Mouse (Mus musculus) limb, embryonic 14.5 days (tissue): ENCODE measurements around the gene Zfp867. TPM values are rescaled to one million over a fixed set of nuclear protein-coding genes. Genes with fewer than 3 reads are reported as not detected.
A peak's percentile ranks its signal among the peaks of the same experiment; 100 is the strongest.

ENCODE experiments used
- ATAC-seq: fragments of 200-750 bp; cut with Nextera tagmentation; 2 replicates; pipeline ENCODE4 v1.8.0; 2017; ENCODE audit warnings: low read depth, moderate number of reproducible peaks, moderate TSS enrichment; ENCODE audit not compliant: low FRiP score
- DNase-seq: peaks from one replicate; pipeline ENCODE4 v3.0.0-alpha.2; 2015; ENCODE audit warnings: low spot score
- H3K27ac ChIP-seq: fragments of 300-500 bp; sonication (generic); replicated peaks from 2 replicates; pipeline ENCODE4 v1.5.1; 2014; ENCODE audit warnings: low read depth, mild to moderate bottlenecking, low read length, moderate library complexity, mixed read lengths
- H3K27me3 ChIP-seq: fragments of 300-500 bp; sonication (generic); 2 replicates; pipeline ENCODE4 v1.6.1; 2014; ENCODE audit warnings: low read length, mixed read lengths; ENCODE audit not compliant: control insufficient read depth, insufficient read depth
- H3K36me3 ChIP-seq: fragments of 300-500 bp; sonication (generic); 2 replicates; pipeline ENCODE4 v1.6.1; 2014; ENCODE audit warnings: mild to moderate bottlenecking, low read length, moderate library complexity, mixed read lengths; ENCODE audit not compliant: control insufficient read depth, insufficient read depth
- H3K4me1 ChIP-seq: fragments of 300-500 bp; sonication (generic); 2 replicates; pipeline ENCODE4 v1.6.1; 2014; ENCODE audit warnings: antibody characterized with exemption, low read length, mixed read lengths; ENCODE audit not compliant: control insufficient read depth, insufficient read depth
- H3K4me2 ChIP-seq: fragments of 300-500 bp; sonication (generic); replicated peaks from 2 replicates; pipeline ENCODE4 v1.6.1; 2014; ENCODE audit warnings: low read depth, mild to moderate bottlenecking, low read length, moderate library complexity; ENCODE audit not compliant: severe bottlenecking
- H3K4me3 ChIP-seq: fragments of 300-500 bp; sonication (generic); replicated peaks from 2 replicates; pipeline ENCODE4 v1.5.1; 2014; ENCODE audit warnings: low read length
- H3K9ac ChIP-seq: fragments of 300-500 bp; sonication (generic); 2 replicates; pipeline ENCODE4 v1.6.1; 2014; ENCODE audit warnings: mild to moderate bottlenecking, low read depth, low read length, moderate library complexity; ENCODE audit not compliant: severe bottlenecking
- H3K9me3 ChIP-seq: fragments of 300-500 bp; sonication (generic); 2 replicates; pipeline ENCODE4 v1.6.1; 2016; ENCODE audit warnings: low read length; ENCODE audit not compliant: control insufficient read depth
- POLR2A ChIP-seq: fragments of 200-500 bp; IDR thresholded peaks from 2 replicates; pipeline ENCODE4 v1.8.0; 2012; ENCODE audit warnings: inconsistent platforms, mild to moderate bottlenecking, moderate library complexity, borderline replicate concordance; ENCODE audit not compliant: insufficient read depth, insufficient read length; ENCODE audit errors: extremely low read depth
- WGBS: fragments of 180-500 bp; shearing (Covaris S2); extraction: QIAGEN DNeasy Blood & Tissue Kit; methylation state at CpG from one replicate; pipeline ENCODE4 v1.1.7; 2014; 5-methylcytosine and 5-hydroxymethylcytosine counted together
- polyA plus RNA-seq, 2 experiments: library from polyadenylated mRNA; depleted of rRNA in 1 of 2; stranded (reverse) in 1 of 2; unstranded in 1 of 2; fragments of >200 nt; fragmentation: Nextera tagmentation in 1 of 2; extraction: Ambion mirVana in 1 of 2; gene quantifications; 2 replicates each; pipeline versions ENCODE4 v1.2.1 to v1.2.3; 2012 to 2014

Gene Zfp867
- polyA plus RNA-seq, 2 experiments = 4.8 to 10.7 TPM

DNA sequence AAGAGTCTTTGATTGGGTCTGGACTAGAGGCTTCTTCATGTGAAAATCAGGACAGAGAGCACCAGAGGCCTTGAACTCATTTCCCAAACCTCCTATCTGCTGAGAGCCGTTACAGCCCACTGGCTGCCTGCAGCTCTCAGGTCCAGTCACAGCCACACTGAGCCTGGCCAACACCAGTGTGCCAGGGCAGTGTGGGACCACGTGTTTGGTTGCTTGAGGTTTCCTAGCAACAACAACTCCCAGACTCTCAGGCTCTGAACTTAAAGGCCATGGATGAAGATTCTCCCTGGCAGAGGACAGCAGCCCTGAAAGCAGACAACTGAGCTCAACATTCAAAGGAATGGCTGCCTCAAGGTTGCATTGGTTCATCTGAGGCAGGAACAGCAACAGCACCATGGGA lies 13.4 kb upstream of the Zfp867 start:
- H3K36me3 ChIP-seq = peaks cover 56% of the 10 kb centered on the region

DNA sequence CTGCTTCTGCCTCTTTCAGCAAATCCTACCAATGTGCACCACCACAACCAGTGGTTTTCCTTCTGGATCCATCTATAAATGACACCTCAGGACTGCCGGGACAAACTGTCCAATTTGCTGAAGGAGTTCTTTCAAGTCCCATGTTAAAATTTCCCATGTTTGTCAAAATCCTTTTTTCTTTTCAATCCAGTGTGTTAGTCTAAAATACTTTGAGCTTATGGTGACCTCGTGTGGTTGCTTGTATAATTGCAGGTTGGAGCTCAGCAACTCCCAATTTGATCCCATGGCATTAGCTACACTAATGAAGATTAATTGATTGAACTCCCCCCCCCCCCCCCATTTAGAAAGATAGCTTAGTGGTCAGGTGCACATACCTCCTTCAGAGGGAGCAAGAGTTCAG lies 10.9 kb upstream of the Zfp867 start:
- Histone ChIP-seq H3K36me3 (peaks cover 34% of the 10 kb centered on the region), H3K4me2 (no peak overlapping the region), H3K9me3 (no peaks in the 10 kb centered on the region), H3K27ac (no peak overlapping the region), H3K4me1 (no peaks in the 10 kb centered on the region), H3K4me3 (no peak overlapping the region), H3K9ac (no peak overlapping the region), H3K27me3 (no peaks in the 10 kb centered on the region)
- DNase-seq (peak; percentile 79), ATAC-seq (no peak)
- 4% methylated on average over 2 of the region's 2 CpGs for WGBS
- TF ChIP-seq POLR2A = no peak

More for the DNA sequence above, 13.4 kb upstream of the Zfp867 start:
- Histone ChIP-seq H3K4me3 (no peak overlapping the region), H3K9ac (no peak overlapping the region), H3K27ac (no peak overlapping the region), H3K27me3 (no peaks in the 10 kb centered on the region), H3K4me1 (no peaks in the 10 kb centered on the region), H3K4me2 (no peak overlapping the region), H3K9me3 (no peaks in the 10 kb centered on the region)
- no peak for TF ChIP-seq POLR2A
- DNase-seq = no peak
- no peak for ATAC-seq
- WGBS = 74% methylated on average over 2 of the region's 2 CpGs

DNA sequence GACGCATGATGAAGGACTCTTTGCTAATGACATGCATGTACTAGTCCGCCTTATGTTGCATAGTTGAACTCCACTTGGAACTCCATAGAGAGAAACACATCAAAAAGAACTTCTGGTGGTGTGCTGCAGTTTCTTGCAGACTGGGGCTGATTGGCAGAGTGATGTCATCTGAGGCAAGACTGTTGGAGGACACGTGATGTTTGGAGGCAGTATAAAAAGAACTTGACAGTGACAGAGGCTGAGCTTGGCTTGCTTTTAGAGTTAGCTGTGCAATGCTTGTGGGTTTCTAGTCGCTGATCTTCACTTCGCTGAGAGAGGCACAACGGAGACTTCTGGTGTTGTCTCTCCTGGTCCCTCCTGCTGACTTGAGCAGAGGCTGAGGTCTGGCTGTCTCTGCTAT lies 5.0 kb upstream of the Zfp867 start:
- 68% methylated on average over 6 of the region's 6 CpGs for WGBS
- Histone ChIP-seq H3K27ac (no peak overlapping the region), H3K27me3 (no peaks in the 10 kb centered on the region), H3K4me3 (no peak overlapping the region), H3K9me3 (no peaks in the 10 kb centered on the region), H3K4me1 (no peaks in the 10 kb centered on the region), H3K36me3 (no peaks in the 10 kb centered on the region), H3K4me2 (no peak overlapping the region), H3K9ac (no peak overlapping the region)
- DNase-seq (no peak), ATAC-seq (no peak)
- TF ChIP-seq POLR2A = no peak

DNA sequence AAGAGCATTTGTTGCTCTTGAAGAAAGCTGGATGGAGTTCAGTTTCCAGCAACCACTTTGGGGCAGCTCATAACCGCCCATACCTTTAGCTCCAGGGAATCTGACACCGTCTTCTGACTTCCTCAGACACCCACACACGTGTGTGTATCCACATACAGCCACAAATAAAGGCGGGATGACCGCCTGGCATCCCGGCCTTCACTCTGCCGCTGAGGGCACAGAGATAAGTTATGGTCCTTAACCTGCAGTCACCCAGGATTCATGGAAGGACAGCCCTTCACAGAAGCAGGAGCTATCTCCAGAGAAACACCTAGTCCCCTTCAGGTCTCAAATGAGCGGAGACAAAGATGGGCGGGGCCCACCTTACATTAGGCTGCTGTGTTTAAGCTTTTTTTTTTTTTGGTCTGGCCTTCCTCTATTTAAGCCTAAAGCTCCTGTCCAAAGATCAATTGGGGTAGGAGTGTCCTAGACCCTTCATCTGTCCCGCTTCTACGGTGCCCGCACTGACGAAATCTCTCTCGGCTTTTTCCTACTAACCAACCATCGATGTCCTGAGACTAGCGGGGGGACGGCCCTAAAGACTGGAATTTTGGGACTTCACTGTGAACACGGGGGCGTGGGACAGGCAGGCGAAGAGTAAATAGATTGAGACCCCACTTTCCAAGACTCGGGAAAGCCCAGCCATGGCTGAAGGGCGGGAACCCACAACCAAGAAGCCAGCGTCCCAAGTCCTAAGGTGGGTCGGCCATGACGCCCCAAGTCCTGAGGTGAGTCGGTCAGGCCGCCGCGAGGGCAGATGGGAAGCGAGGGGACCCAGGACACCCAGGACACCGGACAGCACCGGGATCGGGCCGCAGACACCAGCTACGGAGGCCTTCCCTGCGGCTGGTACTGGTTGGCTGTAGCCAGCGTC lies 605 bp downstream of the Zfp867 start:
- no peaks in the 10 kb centered on the region for H3K27me3 ChIP-seq
- no peak for DNase-seq
- H3K4me3 ChIP-seq = peak overlapping the region; percentile 84
- no peaks in the 10 kb centered on the region for H3K9me3 ChIP-seq
- no peak for TF ChIP-seq POLR2A
- peak overlapping the region; percentile 75 for H3K4me2 ChIP-seq
- no peaks in the 10 kb centered on the region for H3K36me3 ChIP-seq
- peak overlapping the region; percentile 73 for H3K27ac ChIP-seq
- peak overlapping the region; percentile 86 for H3K9ac ChIP-seq
- peak; percentile 69; the same call in 1 of the 2 replicates for ATAC-seq
- H3K4me1 ChIP-seq = peaks cover 6% of the 10 kb centered on the region
- WGBS = 3% methylated on average over 37 of the region's 37 CpGs

DNA sequence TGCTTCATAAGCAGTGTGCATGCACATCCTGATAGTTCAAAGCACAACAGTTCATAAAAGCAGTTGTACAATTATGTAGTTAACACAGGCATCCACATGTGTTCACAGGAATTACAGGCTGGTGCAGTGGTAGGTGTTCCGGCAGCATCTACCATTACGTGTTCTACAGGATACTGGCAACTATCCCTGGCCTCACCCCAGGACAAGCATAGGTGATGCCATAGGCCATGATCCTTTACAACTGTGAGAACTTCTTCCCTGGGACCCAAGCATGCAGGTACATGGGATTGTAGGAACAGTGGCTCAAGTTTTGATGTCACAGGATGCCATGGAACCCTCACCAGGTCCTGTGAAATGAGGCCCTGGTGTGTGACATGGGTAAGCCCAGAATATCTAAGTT lies 11.8 kb downstream of the Zfp867 start:
- Histone ChIP-seq H3K27me3 (no peaks in the 10 kb centered on the region), H3K4me3 (no peak overlapping the region), H3K9ac (no peak overlapping the region), H3K9me3 (peaks cover 29% of the 10 kb centered on the region), H3K4me1 (peaks cover 6% of the 10 kb centered on the region), H3K4me2 (no peak overlapping the region), H3K27ac (no peak overlapping the region), H3K36me3 (peaks cover 64% of the 10 kb centered on the region)
- TF ChIP-seq POLR2A = no peak
- ATAC-seq (no peak), DNase-seq (no peak)
- 92% methylated on average over 2 of the region's 2 CpGs for WGBS

DNA sequence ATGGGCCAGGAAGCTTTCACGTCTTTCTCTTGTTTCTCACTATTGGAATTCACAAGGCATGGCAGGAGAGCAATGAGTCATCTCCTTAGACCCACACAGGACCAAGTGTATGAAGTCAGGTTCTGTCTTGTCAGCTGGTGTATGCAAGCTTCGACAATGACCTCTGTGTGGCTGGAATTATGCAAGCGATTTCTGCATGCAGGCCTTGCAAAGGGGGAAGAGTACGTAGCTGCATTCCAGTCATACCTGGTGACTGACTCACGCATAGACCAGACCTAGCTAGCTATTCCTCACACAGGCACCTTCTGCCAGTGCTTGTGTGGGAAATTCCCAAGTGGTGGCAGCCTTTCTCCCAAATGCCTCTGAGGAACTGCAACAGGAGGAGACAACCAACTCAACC lies 13.3 kb downstream of the Zfp867 start:
- peaks cover 69% of the 10 kb centered on the region for H3K36me3 ChIP-seq
- peak; percentile 87 for ATAC-seq
- 30% methylated on average over 5 of the region's 5 CpGs for WGBS

More for the DNA sequence above, 13.3 kb downstream of the Zfp867 start:
- peak; percentile 73 for DNase-seq
- Histone ChIP-seq H3K4me1 (peaks cover 6% of the 10 kb centered on the region), H3K9ac (no peak overlapping the region), H3K9me3 (peaks cover 18% of the 10 kb centered on the region), H3K27ac (peak overlapping the region; percentile 67; the same call in 1 of the 2 replicates), H3K4me3 (no peak overlapping the region), H3K27me3 (no peaks in the 10 kb centered on the region), H3K4me2 (no peak overlapping the region)
- no peak for TF ChIP-seq POLR2A
